Mouse (Mus musculus) kidney, postnatal 10 days (tissue): Measurements from ENCODE around the gene Olfr470.
"Not testable (repeated sequence)": the region's sequence is repeated elsewhere in the genome, so short reads cannot be mapped to it uniquely, and the experiment has no call there.

Experiments used
- DNase-seq: peaks from one replicate; pipeline ENCODE4 v3.0.0; 2021; ENCODE audit warnings: mixed read lengths

Gene Olfr470

GRCm38 (mm10) chr7:107847390-107847789 is at the start of gene Olfr470:
TSS of gene Olfr470 (minus strand) at chr7:107847490.
- DNase-seq: not testable (repeated sequence)

GRCm38 (mm10) chr7:107841719-107842118 is 5.6 kb downstream of the Olfr470 start:
- peak; percentile 6 for DNase-seq

- DNase-seq: not testable (repeated sequence)
Measured at GRCm38 (mm10) chr7:107825441-107825840, 21.8 kb downstream of the Olfr470 start, which contains the start of gene Olfr469. TSS of gene Olfr469 (minus strand) at chr7:107825541.

DNA sequence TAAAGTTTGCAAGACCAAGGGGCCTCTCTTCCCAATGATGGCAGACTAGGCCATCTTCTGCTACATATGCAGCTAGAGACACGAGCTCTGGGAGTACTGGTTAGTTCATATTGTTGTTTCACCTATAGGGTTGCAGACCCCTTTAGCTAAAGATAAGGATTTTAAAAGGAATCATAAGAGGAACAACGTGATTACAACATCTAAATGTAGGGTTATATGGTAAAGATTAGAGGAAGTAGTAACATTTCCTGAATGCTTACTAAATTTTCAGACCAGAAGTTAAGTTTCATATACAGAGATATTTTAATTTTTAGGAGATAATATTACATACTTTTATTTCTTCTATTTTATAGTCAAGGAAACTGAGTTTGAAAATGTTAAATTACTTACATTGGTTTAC is 23.4 kb downstream of the Olfr470 start:
- not testable (repeated sequence) for DNase-seq

- no peak for DNase-seq
Measured at GRCm38 (mm10) chr7:107819442-107819841, 27.8 kb downstream of the Olfr470 start.

DNA sequence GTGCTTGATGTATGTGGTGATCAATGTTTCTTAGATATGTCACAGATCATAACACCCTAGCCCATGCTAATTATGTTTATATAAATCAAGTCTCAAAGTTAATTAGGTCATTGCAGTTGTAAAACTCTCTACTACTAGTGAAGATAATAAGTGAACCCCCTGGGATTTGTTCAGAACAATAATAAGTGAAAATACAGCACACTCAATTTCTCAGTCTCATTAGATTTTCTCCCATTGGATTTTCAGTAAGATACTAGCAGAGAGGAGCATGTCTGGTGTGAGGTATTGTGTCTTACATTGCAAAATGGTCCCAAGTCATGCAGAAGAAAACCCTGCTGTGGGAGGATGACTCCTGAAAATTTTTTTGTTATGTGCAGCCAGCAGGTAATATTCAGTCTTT is 35.3 kb downstream of the Olfr470 start, which contains the start of gene Olfr467:
Gene Olfr467 (plus strand): TSS at position 301 of the 400 bp plus-strand sequence.
- no peak for DNase-seq

GRCm38 (mm10) chr7:107802138-107802537 is 45.2 kb downstream of the Olfr470 start:
- no peak for DNase-seq

- no peak for DNase-seq
Measured at GRCm38 (mm10) chr7:107801108-107801507, 46.2 kb downstream of the Olfr470 start, which contains the start of gene Ovch2. TSS of gene Ovch2 (minus strand) at chr7:107801208.

GRCm38 (mm10) chr7:107796500-107796899 is 50.8 kb downstream of the Olfr470 start:
- DNase-seq: no peak
